Mouse (Mus musculus): ENCODE measurements around the gene Adgrv1.

The Adgrv1 gene

GRCm38 (mm10) chr13:81136652-81137422 lies 496.1 kb downstream of the Adgrv1 start:
- no peak for DNase-seq (ENCODE audit: low spot score)

GRCm38 (mm10) chr13:81135953-81136352 lies 497.0 kb downstream of the Adgrv1 start:
- DNase-seq (ENCODE audit: low spot score), result no peak

- DNase-seq (ENCODE audit: low spot score), result no peak
These were observed 498.5 kb downstream of the Adgrv1 start for GRCm38 (mm10) chr13:81134412-81134811.

- DNase-seq (ENCODE audit: low spot score), result no peak
These were observed 499.6 kb downstream of the Adgrv1 start for GRCm38 (mm10) chr13:81133336-81133735.

- no peak for DNase-seq (ENCODE audit: low spot score)
These were observed 500.3 kb downstream of the Adgrv1 start for GRCm38 (mm10) chr13:81132691-81133090.

GRCm38 (mm10) chr13:81131860-81132259 lies 501.1 kb downstream of the Adgrv1 start:
- DNase-seq (ENCODE audit: low spot score), result no peak

GRCm38 (mm10) chr13:81130742-81131524 lies 502.0 kb downstream of the Adgrv1 start:
- DNase-seq (ENCODE audit: low spot score), result no peak

GRCm38 (mm10) chr13:81125846-81126245 lies 507.1 kb downstream of the Adgrv1 start:
- no peak for DNase-seq (ENCODE audit: low spot score)

GRCm38 (mm10) chr13:81122238-81122637 lies 510.7 kb downstream of the Adgrv1 start:
- DNase-seq (ENCODE audit: low spot score), result no peak

- no peak for DNase-seq (ENCODE audit: low spot score)
These were observed 522.5 kb downstream of the Adgrv1 start for GRCm38 (mm10) chr13:81110479-81110878.

- DNase-seq (ENCODE audit: low spot score), result no peak
These were observed 523.3 kb downstream of the Adgrv1 start for GRCm38 (mm10) chr13:81109676-81110075.

- DNase-seq (ENCODE audit: low spot score), result no peak
These were observed 524.2 kb downstream of the Adgrv1 start for GRCm38 (mm10) chr13:81108526-81109302.

- DNase-seq (ENCODE audit: low spot score), result no peak
These were observed 525.5 kb downstream of the Adgrv1 start for GRCm38 (mm10) chr13:81107436-81107835.

GRCm38 (mm10) chr13:81103794-81104193 lies 529.2 kb downstream of the Adgrv1 start:
- DNase-seq (ENCODE audit: low spot score), result no peak

GRCm38 (mm10) chr13:81096424-81096823 lies 536.5 kb downstream of the Adgrv1 start:
- DNase-seq (ENCODE audit: low spot score), result no peak

GRCm38 (mm10) chr13:81094513-81094912 lies 538.4 kb downstream of the Adgrv1 start:
- DNase-seq (ENCODE audit: low spot score), result no peak

GRCm38 (mm10) chr13:81090051-81090836 lies 542.7 kb downstream of the Adgrv1 start:
- no peak for DNase-seq (ENCODE audit: low spot score)

GRCm38 (mm10) chr13:81086969-81087682 lies 545.8 kb downstream of the Adgrv1 start:
- no peak for DNase-seq (ENCODE audit: low spot score)

- DNase-seq (ENCODE audit: low spot score), result no peak
These were observed 560.7 kb downstream of the Adgrv1 start for GRCm38 (mm10) chr13:81072214-81072613.

GRCm38 (mm10) chr13:81051448-81051847 lies 581.5 kb downstream of the Adgrv1 start:
- DNase-seq (ENCODE audit: low spot score), result no peak

- DNase-seq (ENCODE audit: low spot score), result no peak
These were observed 582.0 kb downstream of the Adgrv1 start for GRCm38 (mm10) chr13:81050911-81051310.
